Mouse (Mus musculus) cerebellum, adult 2 months (tissue): ENCODE measurements around the gene Sgpl1.

Source experiments
- CTCF ChIP-seq: fragments of 200-500 bp; IDR thresholded peaks from 2 replicates; pipeline ENCODE4 v1.5.1; 2011; ENCODE audit warnings: low read depth, mild to moderate bottlenecking, control low read depth, low read length, moderate library complexity, borderline replicate concordance; ENCODE audit not compliant: insufficient read depth
- POLR2A ChIP-seq: fragments of 200-500 bp; IDR thresholded peaks from 2 replicates; pipeline ENCODE4 v1.6.1; 2011; ENCODE audit warnings: low read length, control low read depth, borderline replicate concordance; ENCODE audit not compliant: insufficient read depth

DNA sequence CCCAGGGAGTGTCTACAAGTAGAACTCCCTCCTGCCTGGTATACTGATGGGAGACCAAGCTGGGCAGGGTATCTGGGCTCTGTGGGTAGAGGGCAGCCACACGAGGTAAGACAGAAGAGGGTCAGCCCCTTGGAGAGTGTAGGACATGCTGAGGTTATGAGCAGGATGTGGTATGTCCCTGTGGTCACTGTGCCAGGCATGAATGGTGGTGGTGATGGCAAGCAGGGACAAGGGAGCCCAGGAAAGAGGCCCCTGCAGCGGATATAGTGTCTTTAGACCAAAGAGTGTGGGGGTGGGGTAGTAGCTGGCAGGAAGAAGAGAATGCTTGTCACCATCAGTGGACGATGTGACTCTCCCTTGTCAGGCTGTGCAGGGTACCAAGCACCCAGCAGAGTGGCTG is 40.5 kb upstream of the Sgpl1 start:
- no peak for TF ChIP-seq CTCF
- no peak for TF ChIP-seq POLR2A
